Mouse (Mus musculus) heart, adult 11 months (tissue): ENCODE measurements around the gene Plppr2.
A peak's percentile ranks its signal among the peaks of the same experiment; 100 is the strongest.

ENCODE experiments used
- DNase-seq: peaks from one replicate; pipeline ENCODE4 v3.0.0; 2022

The Plppr2 gene

GRCm38 (mm10) chr9:21936692-21937570, at the start of gene Plppr2:
TSS of gene Plppr2 (plus strand) at chr9:21937033.
- peak; percentile 99 for DNase-seq

DNA sequence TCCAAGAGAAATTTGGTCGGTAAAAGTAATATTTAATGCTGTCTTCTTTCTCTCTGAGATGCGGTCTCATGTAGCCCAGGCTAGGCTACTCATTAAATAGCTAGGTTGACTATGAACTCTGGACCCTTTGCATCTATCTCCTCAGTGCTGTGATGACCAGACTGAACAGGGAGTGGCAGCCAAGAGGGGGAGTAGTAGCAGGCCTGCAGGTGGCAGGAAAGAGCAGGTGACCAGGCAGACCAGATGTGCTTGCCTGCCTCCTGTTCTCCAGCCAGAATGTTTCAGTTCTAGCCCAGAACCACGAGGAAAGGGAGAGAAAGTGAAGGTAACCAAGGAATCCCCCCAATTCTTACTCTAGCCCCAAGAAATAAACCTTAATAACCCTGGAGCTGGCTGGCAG, 47.6 kb upstream of the Plppr2 start:
- no peak for DNase-seq

- DNase-seq, result peak; percentile 96
These were observed 35.5 kb upstream of the Plppr2 start for GRCm38 (mm10) chr9:21901223-21901820.

- DNase-seq, result no peak
These were observed 32.8 kb upstream of the Plppr2 start for GRCm38 (mm10) chr9:21904031-21904430.

- no peak for DNase-seq
These were observed 28.6 kb upstream of the Plppr2 start for GRCm38 (mm10) chr9:21908216-21908615.

DNA sequence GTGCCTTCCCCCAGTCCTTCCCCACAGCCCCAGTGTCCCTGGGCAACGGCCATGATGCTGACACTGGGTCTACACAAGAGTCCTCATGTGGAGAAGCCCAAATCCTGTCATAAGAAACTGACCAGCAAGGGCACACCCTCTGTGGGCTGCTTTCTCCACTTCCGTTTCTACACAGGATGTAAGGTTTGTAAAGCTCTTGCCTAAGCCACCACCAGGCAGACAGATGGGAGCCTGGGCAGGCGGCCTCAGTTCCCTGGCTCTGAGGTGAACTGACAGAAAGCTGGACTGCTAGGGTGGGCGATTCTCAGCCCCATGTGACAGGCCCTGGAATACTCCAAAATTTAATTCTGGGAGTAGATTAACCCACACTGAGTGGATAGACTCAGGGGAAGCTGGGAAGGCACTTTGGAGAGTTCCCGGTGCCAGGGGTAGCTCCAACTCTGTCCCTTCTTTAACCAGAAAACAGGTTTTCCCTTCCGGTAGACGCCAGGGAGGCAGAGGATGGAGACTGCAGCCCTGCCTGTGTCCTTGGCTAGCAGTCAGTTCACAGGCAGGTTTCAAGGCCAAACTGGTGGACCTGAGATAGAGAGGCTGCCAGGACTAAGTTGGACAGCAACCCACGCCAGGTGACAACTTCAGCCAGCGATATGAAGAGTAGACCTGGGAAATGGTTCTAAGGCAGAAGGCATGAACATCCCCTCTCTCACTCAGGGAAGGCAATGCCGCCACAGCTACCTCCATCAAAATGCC, 27.2 kb upstream of the Plppr2 start:
- no peak for DNase-seq

DNA sequence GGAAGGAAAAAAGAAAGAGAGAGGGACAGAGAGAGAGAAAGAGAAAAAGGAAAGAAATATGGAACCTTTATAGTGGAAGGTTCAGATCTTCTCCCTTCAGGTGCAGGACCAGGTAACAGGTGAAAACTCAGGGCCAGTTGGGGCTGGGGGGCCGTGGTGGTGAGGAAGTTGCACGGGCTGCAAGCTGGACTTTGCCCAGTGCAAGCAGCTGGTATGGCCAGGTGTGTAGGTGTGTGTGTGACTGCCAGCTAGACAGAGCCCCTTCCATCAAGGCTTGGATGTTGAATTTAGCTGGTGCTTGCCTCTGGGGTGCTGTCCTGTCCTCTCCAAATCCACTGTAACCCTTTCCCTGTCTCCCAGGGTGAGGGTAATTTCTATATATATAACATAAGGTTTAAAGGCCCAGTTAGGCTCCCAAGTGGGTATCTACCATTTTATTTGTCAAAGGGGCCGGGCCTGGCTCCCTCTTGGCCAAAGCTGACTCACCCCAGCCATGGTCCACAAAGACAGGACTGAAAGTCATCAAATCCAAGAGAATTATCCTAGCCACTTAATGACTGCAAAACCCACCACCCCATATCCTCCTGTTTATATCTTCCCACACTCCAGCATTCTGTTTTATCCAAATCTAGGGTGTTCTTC, 19.9 kb upstream of the Plppr2 start:
- peak; percentile 93 for DNase-seq

DNA sequence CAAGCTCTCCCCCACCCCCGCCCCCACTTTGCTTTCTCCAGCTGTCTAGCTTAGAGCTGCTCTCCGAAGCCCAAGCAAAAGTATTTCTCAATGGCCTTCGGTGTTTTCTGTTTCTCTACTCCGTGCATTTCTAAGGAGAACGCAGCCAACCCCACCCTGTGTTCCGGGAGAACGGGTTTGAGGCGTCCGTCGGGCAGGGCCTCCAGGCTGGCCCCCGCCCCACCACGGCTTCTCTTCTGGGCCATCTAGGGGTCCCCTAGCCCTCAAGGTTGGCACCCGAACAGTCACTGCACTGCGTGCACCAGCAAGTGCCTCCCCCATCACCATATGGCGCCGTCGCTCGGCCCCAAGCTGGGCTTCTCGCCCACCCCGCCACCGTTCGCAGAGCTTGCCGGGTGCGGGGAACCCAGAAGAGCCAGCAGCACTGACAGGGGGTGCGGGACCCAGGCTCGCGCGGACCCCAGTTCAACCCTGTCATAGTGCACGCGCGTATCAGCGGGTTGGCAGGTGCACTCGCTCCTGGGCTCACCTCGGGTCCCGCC, 19.3 kb upstream of the Plppr2 start:
- no peak for DNase-seq

GRCm38 (mm10) chr9:21918035-21918592, 18.7 kb upstream of the Plppr2 start, which contains the start of gene Rab3d:
TSS of gene Rab3d (minus strand) at chr9:21918192.
- peak; percentile 100 for DNase-seq

DNA sequence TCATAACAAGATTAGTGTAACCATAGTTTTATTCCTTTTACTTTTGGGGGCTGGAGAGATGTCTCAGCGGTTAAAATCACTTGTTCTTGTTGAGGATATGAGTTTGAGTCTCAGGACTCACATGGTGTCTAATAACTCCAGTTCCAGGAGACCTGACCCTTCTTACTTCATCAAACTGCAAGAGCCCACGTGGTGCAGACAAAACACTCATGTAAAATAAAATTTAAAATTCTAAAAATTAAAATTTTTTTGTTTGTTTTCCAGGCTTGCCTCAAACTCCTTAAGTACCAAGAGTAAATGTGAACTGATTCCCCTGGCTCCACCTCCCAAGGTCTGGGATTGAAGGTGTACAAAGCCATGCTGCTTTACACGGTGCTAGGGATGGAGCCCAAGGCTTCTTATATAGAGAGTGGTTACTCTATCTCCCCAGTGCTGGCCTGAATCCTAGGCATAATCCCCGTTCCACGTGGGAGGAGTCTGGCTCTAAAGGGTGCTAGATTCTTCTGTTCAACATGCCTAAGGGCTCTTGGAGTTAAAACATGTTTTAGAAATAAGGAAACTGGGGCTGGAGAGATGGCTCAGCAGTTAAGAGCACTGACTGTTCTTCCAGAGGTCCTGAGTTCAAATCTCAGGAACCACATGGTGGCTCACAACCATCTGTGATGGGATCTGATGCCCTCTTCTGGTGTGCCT, 18.0 kb upstream of the Plppr2 start:
- DNase-seq, result peak; percentile 92

GRCm38 (mm10) chr9:21923036-21923435, 13.8 kb upstream of the Plppr2 start:
- DNase-seq, result no peak

DNA sequence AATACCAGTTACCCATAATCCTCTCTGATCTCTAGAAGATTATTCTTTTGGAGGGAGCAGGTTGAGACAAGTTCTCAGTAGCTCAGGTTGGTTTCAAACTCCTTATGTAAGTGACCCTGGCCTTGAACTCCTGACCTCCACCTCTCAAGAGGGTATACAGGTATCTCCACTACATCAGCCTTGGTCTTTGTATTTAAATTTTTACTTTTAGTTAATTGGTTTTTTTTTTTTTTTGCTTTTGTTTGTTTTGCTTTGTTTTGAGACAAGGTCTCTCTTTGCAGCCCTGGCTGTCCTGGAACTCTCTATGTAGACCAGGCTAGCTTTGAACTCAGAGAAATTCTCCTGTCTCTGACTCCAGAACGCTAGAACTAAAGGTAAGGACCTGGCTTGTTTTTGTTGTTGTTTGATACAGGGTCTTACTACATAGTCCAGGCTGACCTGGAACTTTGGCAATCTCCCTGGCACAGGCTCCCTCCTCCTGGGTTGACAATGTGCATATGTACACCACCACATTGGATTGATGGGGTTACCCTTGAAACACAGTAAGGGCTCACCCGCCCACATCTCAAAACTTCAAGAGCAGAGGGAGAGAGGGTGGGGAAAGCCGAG, 13.2 kb upstream of the Plppr2 start:
- peak; percentile 86 for DNase-seq

GRCm38 (mm10) chr9:21924099-21924493, 12.7 kb upstream of the Plppr2 start:
- DNase-seq, result peak; percentile 100

DNA sequence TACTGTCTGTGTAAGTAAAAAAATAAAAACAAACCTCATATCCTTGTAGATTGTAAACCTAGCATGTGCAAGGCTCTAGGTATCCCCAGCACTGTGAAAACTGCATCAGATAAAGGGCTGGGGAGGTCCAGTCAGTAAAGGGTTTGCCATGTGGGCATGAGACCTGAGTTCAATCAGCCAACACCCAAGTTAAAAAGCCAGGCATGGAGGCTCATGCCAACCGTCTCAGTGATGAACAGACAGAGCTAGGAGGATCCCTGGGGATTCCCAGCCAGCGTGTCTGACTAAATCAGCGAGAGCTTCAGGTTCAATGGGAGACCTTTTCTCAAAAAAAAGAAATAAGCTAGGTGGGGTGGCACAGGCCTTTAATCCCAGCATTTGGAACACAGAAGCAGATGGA, 11.8 kb upstream of the Plppr2 start:
- no peak for DNase-seq

DNA sequence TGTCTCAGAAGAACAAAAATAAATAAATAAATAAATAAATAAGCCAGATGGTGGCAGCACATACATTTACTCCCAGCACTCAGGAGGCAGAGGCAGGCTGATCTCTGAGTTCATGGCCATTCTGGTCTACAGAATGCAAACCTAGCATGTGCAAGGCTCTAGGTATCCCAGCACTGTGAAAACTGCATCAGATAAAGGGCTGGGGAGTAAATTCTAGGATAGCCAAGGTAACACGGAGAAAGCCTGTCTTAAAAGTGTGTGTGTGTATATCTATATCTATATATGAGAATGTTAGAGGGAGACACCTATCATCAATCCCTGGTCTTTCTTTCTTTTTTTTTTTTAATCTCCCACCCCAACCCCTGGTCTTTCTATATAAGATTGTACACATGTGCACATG, 11.3 kb upstream of the Plppr2 start:
- DNase-seq, result no peak

DNA sequence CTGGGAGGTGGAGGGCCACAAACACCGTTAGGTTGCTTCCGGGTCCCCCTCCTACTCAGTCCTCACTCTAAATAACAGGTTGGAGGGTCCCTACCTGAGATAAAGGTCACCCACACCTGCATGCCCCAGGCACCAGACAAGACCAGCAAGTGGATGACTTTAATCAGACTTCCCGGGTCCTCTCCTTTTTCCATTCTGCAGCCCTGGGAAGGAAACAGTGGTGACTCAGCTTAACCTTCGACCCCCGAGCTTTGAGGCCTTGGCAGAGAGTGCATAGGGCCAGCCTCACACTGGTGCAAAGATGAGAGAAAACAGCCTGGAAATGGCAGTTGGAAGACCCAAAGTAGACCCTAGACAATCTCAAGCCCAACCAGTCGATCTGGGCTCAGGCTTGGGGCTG, 10.7 kb upstream of the Plppr2 start:
- DNase-seq, result peak; percentile 94

- no peak for DNase-seq
These were observed 10.0 kb upstream of the Plppr2 start for GRCm38 (mm10) chr9:21926784-21927183.

DNA sequence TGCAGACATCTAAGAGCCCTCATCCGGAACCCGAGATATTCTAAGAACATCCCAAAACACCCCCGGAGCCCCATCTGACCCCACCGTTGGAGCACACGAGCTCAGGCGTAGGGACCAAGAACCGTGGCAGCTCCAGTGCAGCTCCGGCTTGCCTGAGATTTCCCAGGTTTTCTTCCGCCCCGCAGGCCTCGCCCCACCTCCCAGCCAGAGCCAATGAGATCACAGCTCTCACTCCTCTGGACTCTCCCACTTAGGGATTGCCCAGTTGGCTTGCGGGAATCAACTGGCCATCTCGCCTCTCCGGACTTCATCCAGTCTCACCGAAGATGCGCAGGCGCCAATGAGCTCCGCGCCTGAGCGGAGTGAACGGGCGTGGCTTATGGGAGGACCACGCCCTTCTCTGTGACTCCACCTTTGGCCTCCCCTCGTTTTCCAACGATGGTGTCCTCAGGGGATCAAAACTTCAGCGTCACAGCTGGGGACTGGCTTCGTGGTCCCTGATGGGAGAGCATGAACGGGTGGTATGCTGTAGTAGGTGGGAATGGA, 9.6 kb upstream of the Plppr2 start, which contains the start of the genes Ccdc159 and Tmem205:
TSS of gene Ccdc159 (plus strand) at position 264 of the 546 bp plus-strand sequence.
TSS of gene Tmem205 (minus strand) at position 349 of the 546 bp plus-strand sequence.
- peak; percentile 100 for DNase-seq

GRCm38 (mm10) chr9:21929208-21929607, 7.6 kb upstream of the Plppr2 start:
- peak; percentile 90 for DNase-seq

DNA sequence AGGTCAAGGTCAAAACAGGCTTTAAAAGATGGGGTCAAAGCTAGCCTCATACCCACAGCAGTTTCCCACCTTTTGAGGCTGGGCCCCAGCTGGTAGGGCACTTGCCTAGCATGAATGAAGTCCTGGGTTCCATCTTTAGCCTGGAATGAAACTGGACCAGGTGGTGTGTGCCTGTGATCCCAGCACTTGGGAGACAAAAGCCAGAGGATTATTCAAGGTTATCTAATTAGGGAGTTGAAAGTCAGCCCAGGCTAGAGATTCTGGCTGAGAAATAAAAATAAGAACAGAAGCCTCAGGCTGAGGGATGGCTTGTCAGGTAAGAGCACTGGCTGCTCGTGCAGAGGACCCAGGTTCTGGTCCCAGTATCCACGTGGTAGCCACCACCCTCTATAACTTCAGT, 4.8 kb upstream of the Plppr2 start:
- peak; percentile 91 for DNase-seq
